ENCODE assay signal across 18 mouse cellular contexts in the genomic region with DNA sequence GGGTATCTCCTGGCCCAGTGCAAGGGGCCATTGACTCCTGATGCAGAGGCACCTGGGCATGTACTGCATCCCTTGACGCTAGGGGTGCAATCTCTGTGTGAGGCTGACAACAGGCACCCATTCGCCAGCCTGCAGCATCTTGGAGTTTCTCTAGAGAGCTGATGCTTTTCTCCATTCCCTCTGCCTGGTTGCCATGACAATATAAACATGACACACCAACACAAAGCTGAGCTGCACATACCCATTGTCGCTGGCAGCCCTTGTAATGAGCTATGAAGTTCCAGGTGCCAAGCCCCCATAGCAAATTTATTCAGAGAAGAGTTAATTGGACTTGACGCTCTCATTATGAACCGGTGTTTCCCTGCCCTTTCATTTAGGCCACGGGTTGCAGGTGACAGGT. TPM values are rescaled to one million over a fixed set of nuclear protein-coding genes. Genes with fewer than 3 reads are reported as not detected.
DNase-seq lines count a peak whose midpoint lies in the region; ATAC-seq and TF ChIP-seq lines count a peak whose summit lies in the region.
"Had no signal": no experiment of that assay in that cellular context is flagged by ENCODE, and none has a peak within 500 bp of the region (broad histone marks: within the 10 kb centered on the region; RNA-seq: fewer than 3 reads in every experiment).

No protein-coding gene starts in this region.

- TF ChIP-seq CTCF in brain, embryonic 14.5 days (IDR thresholded peaks at IDR 0.05; ENCODE audit: borderline replicate concordance, extremely low read depth, insufficient read depth, insufficient read length) = no peak

- H3K4me3 ChIP-seq in midbrain, embryonic 15.5 days = no peak overlapping the region
- H3K4me3 ChIP-seq in midbrain, embryonic 16.5 days (ENCODE audit: low read depth, low read length) = no peak overlapping the region
- H3K4me3 ChIP-seq: heart, adult 2 months; heart, embryonic 15.5 days; megakaryocyte, embryonic 14.5 days; neural tube, embryonic 12.5 days had no signal

- no peaks in the 10 kb centered on the region for H3K27me3 ChIP-seq in midbrain, embryonic 15.5 days (replicated peaks)
- no peaks in the 10 kb centered on the region for H3K27me3 ChIP-seq in midbrain, embryonic 16.5 days (ENCODE audit: control insufficient read depth, insufficient read depth, low read depth, low read length)
- H3K27me3 ChIP-seq: heart, embryonic 15.5 days; neural tube, embryonic 12.5 days had no signal

- H3K4me1 ChIP-seq in midbrain, embryonic 15.5 days = no peaks in the 10 kb centered on the region
- H3K4me1 ChIP-seq in midbrain, embryonic 16.5 days (ENCODE audit: control insufficient read depth, insufficient read depth, low read length) = no peaks in the 10 kb centered on the region
- H3K4me1 ChIP-seq: megakaryocyte, embryonic 14.5 days; neural tube, embryonic 12.5 days had no signal

- WGBS in midbrain, embryonic 15.5 days = 53% methylated on average over 6 of the region's 6 CpGs
- WGBS in midbrain, embryonic 16.5 days = 45% methylated on average over 6 of the region's 6 CpGs

- H3K9ac ChIP-seq in midbrain, embryonic 15.5 days = no peak overlapping the region
- H3K9ac ChIP-seq in midbrain, embryonic 16.5 days (ENCODE audit: low read depth, low read length) = no peak overlapping the region
- H3K9ac ChIP-seq: heart, embryonic 15.5 days; neural tube, embryonic 12.5 days had no signal

- no peak for TF ChIP-seq POLR2A in brain, embryonic 14.5 days (IDR thresholded peaks at IDR 0.05; ENCODE audit: borderline replicate concordance, extremely low read depth, insufficient read depth, insufficient read length, poor library complexity, severe bottlenecking)

- no peak overlapping the region for H3K27ac ChIP-seq in midbrain, embryonic 15.5 days
- no peak overlapping the region for H3K27ac ChIP-seq in midbrain, embryonic 16.5 days (ENCODE audit: low read length)
- H3K27ac ChIP-seq: heart, adult 2 months; heart, embryonic 15.5 days; neural tube, embryonic 12.5 days had no signal

- H3K4me2 ChIP-seq in midbrain, embryonic 15.5 days = no peak overlapping the region
- no peak overlapping the region for H3K4me2 ChIP-seq in midbrain, embryonic 16.5 days (ENCODE audit: low read length)
- H3K4me2 ChIP-seq: heart, embryonic 15.5 days; liver, embryonic 11.5 days; neural tube, embryonic 12.5 days had no signal

- H3K36me3 ChIP-seq in midbrain, embryonic 15.5 days (replicated peaks) = no peaks in the 10 kb centered on the region
- no peaks in the 10 kb centered on the region for H3K36me3 ChIP-seq in midbrain, embryonic 16.5 days (ENCODE audit: control insufficient read depth, insufficient read depth, low read length)
- H3K36me3 ChIP-seq: heart, embryonic 15.5 days; neural tube, embryonic 12.5 days had no signal

- peak; percentile 36 to 60 for DNase-seq in layer of hippocampus, adult 18-20 months (ENCODE audit: low spot score in 2 of 2)
- no peak for DNase-seq in layer of hippocampus, postnatal 25 days (ENCODE audit: extremely low spot score in 1 of 2, low spot score in 1 of 2)
- peak; percentile 77 for DNase-seq in brain, embryonic 14.5 days (ENCODE audit: low read depth)
- DNase-seq in right cerebral cortex, postnatal 10 days (ENCODE audit: low spot score in 2 of 2) = peak; percentile 46 to 70
- no peak for DNase-seq in kidney, adult 8-10 months
- DNase-seq: B cell, adult 2 months; cerebellum, adult 8-10 months; gastrocnemius, postnatal 10 days; heart, adult 2 months; kidney, adult 11 months; kidney, postnatal 14 days; lung, adult 18-20 months had no signal

- ATAC-seq in midbrain, embryonic 15.5 days (replicated peaks) = peak; percentile 52; the same call in 1 of the 2 replicates
- ATAC-seq in midbrain, embryonic 16.5 days = no peak; the same call in 1 of the 2 replicates

- no peaks in the 10 kb centered on the region for H3K9me3 ChIP-seq in midbrain, embryonic 15.5 days
- no peaks in the 10 kb centered on the region for H3K9me3 ChIP-seq in midbrain, embryonic 16.5 days (replicated peaks; ENCODE audit: control insufficient read depth, low read length, poor library complexity, severe bottlenecking)
- H3K9me3 ChIP-seq: heart, embryonic 15.5 days; neural tube, embryonic 12.5 days had no signal

RNA-seq across cellular contexts. Expression of a gene that starts 11.4 kb away (rescaled TPM):
- 10 to 100 TPM; 11.7 to 13.3 TPM for total RNA-seq in layer of hippocampus, adult 18-20 months (2021)
- total RNA-seq in layer of hippocampus, postnatal 25 days (2021) = 10 to 100 TPM; 14.1 to 15.1 TPM
- polyA plus RNA-seq in midbrain, embryonic 15.5 days (2015; fragmentation: Nextera tagmentation; extraction: Ambion mirVana) = 38.5 and 38.9 TPM in 2 replicates
- polyA plus RNA-seq in midbrain, embryonic 16.5 days (2015; fragmentation: Nextera tagmentation; extraction: Ambion mirVana) = 30.2 and 35.5 TPM in 2 replicates
- 47.6 and 48.3 TPM in 2 replicates for polyA plus RNA-seq in brain, embryonic 14.5 days (2012; rRNA removed)

Comparison
In these comparisons a context has a peak if more than half of its experiments do, and no peak if none do; other contexts are left out.
1. DNase-seq: peak in layer of hippocampus, adult 18-20 months (2 of 2), brain, embryonic 14.5 days (single experiment) and right cerebral cortex, postnatal 10 days (2 of 2); none in layer of hippocampus, postnatal 25 days (0 of 2) and kidney, adult 8-10 months (0 of 2).